In genomic region chr2:27487336-27488049, GRCm38 (mm10) we compare ENCODE assay signal across 19 mouse cellular contexts. TPM values are rescaled to one million over a fixed set of nuclear protein-coding genes. Genes with fewer than 3 reads are reported as not detected.
A peak's percentile ranks its signal among the peaks of the same experiment; 100 is the strongest.
DNase-seq lines count a peak whose midpoint lies in the region; ATAC-seq lines count a peak whose summit lies in the region.
"Had no signal": no experiment of that assay in that cellular context is flagged by ENCODE, and none has a peak within 500 bp of the region (broad histone marks: within the 10 kb centered on the region; RNA-seq: fewer than 3 reads in every experiment).

No protein-coding gene starts in this region.

- 23% methylated on average over 3 of the region's 4 CpGs for whole genome bisulfite sequencing in liver, embryonic 16.5 days (ENCODE audit: insufficient replicate concordance)
- WGBS in kidney, embryonic 15.5 days = 73% methylated on average over 3 of the region's 4 CpGs

- H3K4me1 ChIP-seq in liver, embryonic 16.5 days (ENCODE audit: control insufficient read depth, low read depth, low read length) = peaks cover 4% of the 10 kb centered on the region; the same call in 1 of the 2 replicates
- H3K4me1 ChIP-seq in kidney, embryonic 15.5 days = no peaks in the 10 kb centered on the region
- H3K4me1 ChIP-seq: embryonic facial prominence, embryonic 13.5 days; forebrain, embryonic 15.5 days; midbrain, embryonic 12.5 days had no signal

- ATAC-seq in hematopoietic stem cell, adult 5-6 weeks (replicated peaks in 1 of 2; ENCODE audit: insufficient read depth in 1 of 2, low FRiP score in 2 of 2, low TSS enrichment in 1 of 2, low read depth in 1 of 2, poor library complexity in 2 of 2, severe bottlenecking in 2 of 2) = peak; percentile 43 to 77; a peak in 2 of 4 replicates
- peak; percentile 65 for ATAC-seq in liver, embryonic 16.5 days (ENCODE audit: low read depth)
- ATAC-seq in neutrophil, adult 5-6 weeks (ENCODE audit: extremely low read depth, insufficient number of reproducible peaks, low FRiP score, poor library complexity, severe bottlenecking) = 0 out of 2 replicates have a peak, but pooled peaks have one; percentile 36
- no peak for ATAC-seq in kidney, embryonic 15.5 days (replicated peaks; ENCODE audit: low FRiP score)
- ATAC-seq: forebrain, embryonic 15.5 days had no signal

- no peaks in the 10 kb centered on the region for H3K9me3 ChIP-seq in liver, embryonic 16.5 days (replicated peaks; ENCODE audit: control insufficient read depth, low read length)
- no peaks in the 10 kb centered on the region for H3K9me3 ChIP-seq in kidney, embryonic 15.5 days (replicated peaks)
- H3K9me3 ChIP-seq: embryonic facial prominence, embryonic 13.5 days; forebrain, embryonic 15.5 days; heart, embryonic 10.5 days; midbrain, embryonic 12.5 days had no signal

- H3K9ac ChIP-seq in liver, embryonic 16.5 days (ENCODE audit: low read depth, low read length) = no peak overlapping the region
- H3K9ac ChIP-seq in kidney, embryonic 15.5 days = no peak overlapping the region
- H3K9ac ChIP-seq: embryonic facial prominence, embryonic 13.5 days; forebrain, embryonic 15.5 days; midbrain, embryonic 12.5 days had no signal

- H3K4me3 ChIP-seq in liver, embryonic 16.5 days (ENCODE audit: low read depth, low read length) = no peak overlapping the region
- no peak overlapping the region for H3K4me3 ChIP-seq in kidney, embryonic 15.5 days (replicated peaks)
- H3K4me3 ChIP-seq: embryonic facial prominence, embryonic 13.5 days; forebrain, embryonic 15.5 days; heart, embryonic 10.5 days; midbrain, embryonic 12.5 days had no signal

- H3K4me2 ChIP-seq in liver, embryonic 16.5 days (ENCODE audit: low read depth, low read length) = 0 out of 2 replicates have a peak overlapping the region, but pooled peaks have one; percentile 13
- H3K4me2 ChIP-seq in kidney, embryonic 15.5 days = no peak overlapping the region
- H3K4me2 ChIP-seq: embryonic facial prominence, embryonic 13.5 days; forebrain, embryonic 15.5 days; midbrain, embryonic 12.5 days had no signal

- H3K27me3 ChIP-seq in liver, embryonic 16.5 days (ENCODE audit: control insufficient read depth, insufficient read depth, low read depth, low read length) = no peaks in the 10 kb centered on the region
- no peaks in the 10 kb centered on the region for H3K27me3 ChIP-seq in kidney, embryonic 15.5 days
- H3K27me3 ChIP-seq: embryonic facial prominence, embryonic 13.5 days; forebrain, embryonic 15.5 days; midbrain, embryonic 12.5 days had no signal

- peak; percentile 89 for DNase-seq in MEL-GATA-1-ER (ENCODE audit: extremely low read depth, low read depth)
- DNase-seq in urinary bladder, postnatal 4 days (ENCODE audit: low spot score in 2 of 2) = no peak
- DNase-seq in Muller cell, postnatal 12 days (ENCODE audit: inconsistent ontology term) = no peak
- DNase-seq: cerebellum, adult 9-10 months; gastrocnemius, postnatal 25 days; kidney, adult 18-20 months; kidney, postnatal 25 days; layer of hippocampus, adult 9-11 months; lung, adult 2 months; lung, postnatal 4 days; thymus, postnatal 36 days had no signal

- H3K27ac ChIP-seq in liver, embryonic 16.5 days (ENCODE audit: low read length) = peak overlapping the region; percentile 50; the same call in 1 of the 2 replicates
- no peak overlapping the region for H3K27ac ChIP-seq in kidney, embryonic 15.5 days
- H3K27ac ChIP-seq: embryonic facial prominence, embryonic 13.5 days; forebrain, embryonic 15.5 days; heart, embryonic 10.5 days; midbrain, embryonic 12.5 days had no signal

- no peaks in the 10 kb centered on the region for H3K36me3 ChIP-seq in liver, embryonic 16.5 days (ENCODE audit: control insufficient read depth, insufficient read depth)
- no peaks in the 10 kb centered on the region for H3K36me3 ChIP-seq in kidney, embryonic 15.5 days
- H3K36me3 ChIP-seq: embryonic facial prominence, embryonic 13.5 days; forebrain, embryonic 15.5 days; heart, embryonic 10.5 days; midbrain, embryonic 12.5 days had no signal

RNA-seq across cellular contexts. Expression of gene Brd3, which starts 20.0 kb away (rescaled TPM):
- 27.6 and 37.7 TPM in 2 replicates for total RNA-seq in hematopoietic stem cell, adult 5-6 weeks (2017)
- 21.5 and 24.3 TPM in 2 replicates for polyA plus RNA-seq in liver, embryonic 16.5 days (2015; fragmentation: Nextera tagmentation; extraction: Ambion mirVana)
- total RNA-seq in neutrophil, adult 5-6 weeks (2017) = 29.4 and 31.4 TPM in 2 replicates
- polyA plus RNA-seq in kidney, embryonic 15.5 days (2015; fragmentation: Nextera tagmentation; extraction: Ambion mirVana) = 124 and 125 TPM in 2 replicates

RNA-seq across cellular contexts. Expression of gene Wdr5, which starts 27.5 kb away (rescaled TPM):
- total RNA-seq in hematopoietic stem cell, adult 5-6 weeks (2017) = 75.7 and 78.0 TPM in 2 replicates
- polyA plus RNA-seq in liver, embryonic 16.5 days (2015; fragmentation: Nextera tagmentation; extraction: Ambion mirVana) = 22.2 and 22.4 TPM in 2 replicates
- total RNA-seq in neutrophil, adult 5-6 weeks (2017) = 32.3 and 36.8 TPM in 2 replicates
- 63.2 and 65.9 TPM in 2 replicates for polyA plus RNA-seq in kidney, embryonic 15.5 days (2015; fragmentation: Nextera tagmentation; extraction: Ambion mirVana)

RNA-seq across cellular contexts. Expression of gene Brd3os, which starts 45.4 kb away (rescaled TPM):
- total RNA-seq in hematopoietic stem cell, adult 5-6 weeks (2017) = 0.31 and 2.9 TPM in 2 replicates
- polyA plus RNA-seq in liver, embryonic 16.5 days (2015; fragmentation: Nextera tagmentation; extraction: Ambion mirVana) = 0.32 and 0.67 TPM in 2 replicates
- total RNA-seq in neutrophil, adult 5-6 weeks (2017) = 0.25 and 0.47 TPM in 2 replicates
- polyA plus RNA-seq in kidney, embryonic 15.5 days (2015; fragmentation: Nextera tagmentation; extraction: Ambion mirVana) = 10.1 and 11.2 TPM in 2 replicates
